ENCODE assay signal across 8 mouse cellular contexts in genomic region chr6:87451016-87451415, GRCm38 (mm10). TPM values are rescaled to one million over a fixed set of nuclear protein-coding genes. Genes with fewer than 3 reads are reported as not detected.
A peak's percentile ranks its signal among the peaks of the same experiment; 100 is the strongest.
DNase-seq lines count a peak whose midpoint lies in the region; ATAC-seq and TF ChIP-seq lines count a peak whose summit lies in the region.

No protein-coding gene starts in this region.

- H3K9me3 ChIP-seq in midbrain, embryonic 16.5 days (replicated peaks; ENCODE audit: control insufficient read depth, low read length, poor library complexity, severe bottlenecking): no peaks in the 10 kb centered on the region

- no peak overlapping the region for H3K9ac ChIP-seq in midbrain, embryonic 16.5 days (ENCODE audit: low read depth, low read length)

- H3K4me2 ChIP-seq in midbrain, embryonic 16.5 days (ENCODE audit: low read length): no peak overlapping the region

- no peak for TF ChIP-seq POLR2A in brain, embryonic 14.5 days (IDR thresholded peaks at IDR 0.05; ENCODE audit: borderline replicate concordance, extremely low read depth, insufficient read depth, insufficient read length, poor library complexity, severe bottlenecking)

- no peak overlapping the region for H3K27ac ChIP-seq in midbrain, embryonic 16.5 days (ENCODE audit: low read length)

- H3K4me3 ChIP-seq in midbrain, embryonic 16.5 days (ENCODE audit: low read depth, low read length): no peak overlapping the region

- H3K36me3 ChIP-seq in midbrain, embryonic 16.5 days (ENCODE audit: control insufficient read depth, insufficient read depth, low read length): no peaks in the 10 kb centered on the region

- no peaks in the 10 kb centered on the region for H3K4me1 ChIP-seq in midbrain, embryonic 16.5 days (ENCODE audit: control insufficient read depth, insufficient read depth, low read length)

- peak; percentile 41; the same call in 1 of the 2 replicates for TF ChIP-seq CTCF in brain, embryonic 14.5 days (IDR thresholded peaks at IDR 0.05; ENCODE audit: borderline replicate concordance, extremely low read depth, insufficient read depth, insufficient read length)

- no peak for ATAC-seq in midbrain, embryonic 16.5 days

- WGBS in midbrain, embryonic 16.5 days: 72% methylated on average over 3 of the region's 3 CpGs

- DNase-seq in cerebellum, postnatal 10 days: peak; percentile 38 to 57
- no peak for DNase-seq in cerebellum, adult 8-10 months
- DNase-seq in ovary, postnatal 36 days (ENCODE audit: low spot score): peak; percentile 35
- DNase-seq in ovary, adult 18-20 months (ENCODE audit: low spot score): no peak
- no peak for DNase-seq in brain, embryonic 14.5 days (ENCODE audit: low read depth)
- peak; percentile 69 to 81 for DNase-seq in kidney, postnatal 36 days
- DNase-seq in retina, postnatal 1 day: peak; percentile 20

- no peaks in the 10 kb centered on the region for H3K27me3 ChIP-seq in midbrain, embryonic 16.5 days (ENCODE audit: control insufficient read depth, insufficient read depth, low read depth, low read length)

RNA-seq across cellular contexts. Expression of gene Bmp10, which starts 22.2 kb away (rescaled TPM):
- not detected in 2 replicates for polyA plus RNA-seq in brain, embryonic 14.5 days (2012; rRNA removed)
- polyA plus RNA-seq in midbrain, embryonic 16.5 days (2015; fragmentation: Nextera tagmentation; extraction: Ambion mirVana): not detected in 2 replicates

Comparison
In these comparisons a context has a peak if more than half of its experiments do, and no peak if none do; other contexts are left out.
1. DNase-seq: peak in cerebellum, postnatal 10 days (2 of 2), ovary, postnatal 36 days (single experiment), kidney, postnatal 36 days (2 of 2) and retina, postnatal 1 day (single experiment); none in cerebellum, adult 8-10 months (single experiment), ovary, adult 18-20 months (single experiment) and brain, embryonic 14.5 days (single experiment).